Mouse (Mus musculus) naive thymus-derived CD4-positive, alpha-beta T cell, adult 2 months (primary cell): ENCODE measurements at regions not wholly inside any gene's neighbourhood (a gene's known extent, or its start where the extent isn't known, plus 50 kb on each side); places are given as distances from the start of the nearest gene placed in this dataset.

ENCODE experiments used
- DNase-seq: peaks from one replicate; pipeline ENCODE4 v3.0.0-alpha.2; 2011; ENCODE audit warnings: low read depth

- no peak for DNase-seq
These were observed 54.2 kb upstream of the Syt13 start for GRCm38 (mm10) chr2:92860502-92861197.
